Mouse (Mus musculus) ES-Bruce4 (cell line): ENCODE data around the gene Sparcl1.

Experiments used
- CTCF ChIP-seq: IDR thresholded peaks from one replicate; pipeline ENCODE4 v1.8.1; 2011; ENCODE audit warnings: low read depth, low read length
- EP300 ChIP-seq: IDR thresholded peaks from 2 replicates; pipeline ENCODE4 v1.6.1; 2011; ENCODE audit warnings: low read depth, low read length; ENCODE audit not compliant: insufficient read depth
- POLR2A ChIP-seq: IDR thresholded peaks from one replicate; pipeline ENCODE4 v1.8.1; 2011; ENCODE audit warnings: low read length; ENCODE audit not compliant: insufficient read depth

DNA sequence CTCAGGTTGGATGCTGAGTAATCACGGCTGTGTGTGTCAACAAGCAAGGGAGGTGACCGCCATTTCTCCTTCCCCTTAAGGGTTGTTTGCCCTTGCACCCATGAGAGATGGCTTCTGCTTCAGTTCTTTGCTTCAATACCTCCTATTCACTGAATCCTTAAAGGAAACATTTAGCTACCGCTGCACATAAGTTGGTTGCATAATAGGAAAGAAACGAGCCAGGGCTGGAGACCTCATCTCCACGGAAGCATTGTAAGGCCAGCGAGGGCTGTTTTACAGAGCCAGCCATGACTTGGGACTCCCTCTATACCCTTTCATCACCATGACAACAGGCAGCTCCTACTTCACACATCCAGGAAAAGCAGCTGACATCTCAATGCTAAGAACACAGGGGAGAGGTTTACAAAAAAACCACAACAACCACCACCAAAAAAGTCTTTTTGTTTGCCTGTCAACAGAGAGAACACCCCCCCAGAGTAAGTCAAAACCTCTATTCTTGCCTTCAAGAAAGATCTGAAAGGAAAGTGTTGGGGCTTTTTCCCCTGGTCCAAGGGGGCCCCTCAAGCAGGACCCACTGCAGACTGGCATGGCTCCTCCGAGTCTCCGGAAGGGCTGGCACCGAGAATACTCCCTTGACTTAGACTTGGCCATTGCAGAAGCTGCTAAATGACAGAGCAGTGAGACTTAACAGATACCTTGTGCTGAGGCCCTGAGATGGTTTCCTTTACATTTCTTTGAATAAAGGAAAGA, 3.2 kb downstream of the Sparcl1 start:
- TF ChIP-seq CTCF: no peak
- no peak for TF ChIP-seq POLR2A
- no peak for TF ChIP-seq EP300
